Comparison of ENCODE assay signal across 32 mouse cellular contexts in the genomic region with DNA sequence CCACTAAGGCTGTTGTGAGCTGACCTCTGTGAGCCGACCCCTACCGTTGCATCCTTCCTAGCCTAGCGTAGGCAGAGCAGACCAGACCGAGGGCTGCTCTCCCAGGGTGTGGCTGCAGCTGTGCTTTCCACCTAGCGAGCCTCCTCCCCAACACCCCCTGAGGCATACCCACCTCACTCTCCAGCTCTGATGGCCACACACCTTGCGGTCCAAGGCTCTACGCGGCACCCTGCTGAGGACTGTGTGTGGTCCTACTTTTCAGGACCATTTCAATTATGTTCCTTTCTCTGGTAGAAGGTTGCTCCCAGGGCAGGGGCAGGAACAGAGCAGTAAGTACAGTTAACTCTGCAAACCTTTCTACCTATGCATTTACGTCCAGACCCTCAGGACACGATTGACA. TPM values are rescaled to one million over a fixed set of nuclear protein-coding genes. Genes with fewer than 3 reads are reported as not detected.
DNase-seq lines count a peak whose midpoint lies in the region; ATAC-seq and TF ChIP-seq lines count a peak whose summit lies in the region.
"Had no signal": no experiment of that assay in that cellular context is flagged by ENCODE, and none has a peak within 500 bp of the region (broad histone marks: within the 10 kb centered on the region; RNA-seq: fewer than 3 reads in every experiment).

No protein-coding gene starts in this region.

- H3K9me3 ChIP-seq in midbrain, embryonic 14.5 days (ENCODE audit: control insufficient read depth, low read length): no peaks in the 10 kb centered on the region
- no peaks in the 10 kb centered on the region for H3K9me3 ChIP-seq in midbrain, embryonic 15.5 days
- H3K9me3 ChIP-seq in ES-E14 (ENCODE audit: control insufficient read depth, insufficient read depth, low read depth, low read length): no peaks in the 10 kb centered on the region
- H3K9me3 ChIP-seq in limb, embryonic 10.5 days (replicated peaks): no peaks in the 10 kb centered on the region
- H3K9me3 ChIP-seq: embryonic facial prominence, embryonic 10.5 days; embryonic facial prominence, embryonic 15.5 days; heart, embryonic 13.5 days; hindbrain, embryonic 10.5 days; hindbrain, embryonic 15.5 days; megakaryocyte, embryonic 14.5 days; midbrain, embryonic 12.5 days; stomach, embryonic 15.5 days had no signal

- WGBS in midbrain, embryonic 14.5 days: 48% methylated on average over 10 of the region's 10 CpGs
- 48% methylated on average over 10 of the region's 10 CpGs for WGBS in midbrain, embryonic 15.5 days
- WGBS in limb, embryonic 10.5 days: 46% methylated on average over 10 of the region's 10 CpGs

- in situ Hi-C loops in ES-E14 (cut with MboI; ENCODE audit: low sequenced_read_pairs in 2 of 2, unreplicated experiment in 2 of 2): no loop called here

- no peak for DNase-seq in midbrain, embryonic 14.5 days
- peak; percentile 91 for DNase-seq in ES-E14 (ENCODE audit: low read depth, low spot score)
- DNase-seq in limb, embryonic 10.5 days (ENCODE audit: low spot score): no peak
- no peak for DNase-seq in left cerebral cortex, adult 18-20 months (ENCODE audit: low spot score in 2 of 2)
- DNase-seq: cerebellum, adult 2 months; cerebellum, postnatal 14 days; gastrocnemius, adult 2 months; gastrocnemius, postnatal 36 days; heart, postnatal 10 days; kidney, adult 18-20 months; kidney, postnatal 4 days; left cerebral cortex, postnatal 4 days; lung, postnatal 4 days; retina, postnatal 1 day; right cerebral cortex, postnatal 25 days; thymus, adult 2 months had no signal

- H3K36me3 ChIP-seq in midbrain, embryonic 14.5 days (ENCODE audit: control insufficient read depth, insufficient read depth, low read length): no peaks in the 10 kb centered on the region
- no peaks in the 10 kb centered on the region for H3K36me3 ChIP-seq in midbrain, embryonic 15.5 days (replicated peaks)
- no peaks in the 10 kb centered on the region for H3K36me3 ChIP-seq in ES-E14 (ENCODE audit: control insufficient read depth, insufficient read depth, low read length, poor library complexity, severe bottlenecking)
- no peaks in the 10 kb centered on the region for H3K36me3 ChIP-seq in limb, embryonic 10.5 days
- H3K36me3 ChIP-seq: embryonic facial prominence, embryonic 10.5 days; embryonic facial prominence, embryonic 15.5 days; heart, embryonic 13.5 days; hindbrain, embryonic 10.5 days; hindbrain, embryonic 15.5 days; midbrain, embryonic 12.5 days; stomach, embryonic 15.5 days had no signal

- no peak overlapping the region for H3K9ac ChIP-seq in midbrain, embryonic 14.5 days (replicated peaks; ENCODE audit: low read length)
- no peak overlapping the region for H3K9ac ChIP-seq in midbrain, embryonic 15.5 days
- no peak overlapping the region for H3K9ac ChIP-seq in ES-E14 (ENCODE audit: insufficient read depth, low read depth, low read length, poor library complexity, severe bottlenecking)
- H3K9ac ChIP-seq: embryonic facial prominence, embryonic 15.5 days; heart, embryonic 13.5 days; hindbrain, embryonic 15.5 days; midbrain, embryonic 12.5 days; stomach, embryonic 15.5 days had no signal

- no peak overlapping the region for H3K4me2 ChIP-seq in midbrain, embryonic 14.5 days (ENCODE audit: low read length)
- no peak overlapping the region for H3K4me2 ChIP-seq in midbrain, embryonic 15.5 days
- H3K4me2 ChIP-seq: hindbrain, embryonic 15.5 days; midbrain, embryonic 12.5 days; stomach, embryonic 15.5 days had no signal

- 0 out of 2 replicates have a peak, but pooled peaks cover 7% of the 10 kb centered on the region for H3K27me3 ChIP-seq in midbrain, embryonic 14.5 days (ENCODE audit: control insufficient read depth, insufficient read depth, low read length)
- no peaks in the 10 kb centered on the region; the same call in 1 of the 2 replicates for H3K27me3 ChIP-seq in midbrain, embryonic 15.5 days (replicated peaks)
- H3K27me3 ChIP-seq in limb, embryonic 10.5 days (ENCODE audit: low read depth, poor library complexity, severe bottlenecking): peaks cover 24% of the 10 kb centered on the region
- H3K27me3 ChIP-seq: CH12.LX; stomach, embryonic 15.5 days had no signal

- no peak overlapping the region for H3K27ac ChIP-seq in midbrain, embryonic 14.5 days (replicated peaks; ENCODE audit: low read depth, low read length)
- no peak overlapping the region for H3K27ac ChIP-seq in midbrain, embryonic 15.5 days
- 0 out of 2 replicates have a peak overlapping the region, but pooled peaks have one; percentile 37 for H3K27ac ChIP-seq in ES-E14 (ENCODE audit: insufficient read depth, low read depth, low read length, poor library complexity, severe bottlenecking)
- peak overlapping the region; percentile 64; the same call in 1 of the 2 replicates for H3K27ac ChIP-seq in limb, embryonic 10.5 days
- H3K27ac ChIP-seq: embryonic facial prominence, embryonic 10.5 days; embryonic facial prominence, embryonic 15.5 days; gastrocnemius, adult 2 months; heart, adult 2 months; heart, embryonic 13.5 days; hindbrain, embryonic 10.5 days; hindbrain, embryonic 15.5 days; kidney, postnatal 0 days; midbrain, embryonic 12.5 days; stomach, embryonic 15.5 days had no signal

- no peak overlapping the region for H3K4me3 ChIP-seq in midbrain, embryonic 14.5 days (replicated peaks; ENCODE audit: low read depth, low read length)
- H3K4me3 ChIP-seq in midbrain, embryonic 15.5 days: no peak overlapping the region
- H3K4me3 ChIP-seq in ES-E14 (ENCODE audit: insufficient read depth in 1 of 2, low read depth in 1 of 2, low read length in 2 of 2, poor library complexity in 1 of 2, severe bottlenecking in 1 of 2): no peak overlapping the region; a peak in 2 of 4 replicates
- no peak overlapping the region for H3K4me3 ChIP-seq in limb, embryonic 10.5 days
- H3K4me3 ChIP-seq: embryonic facial prominence, embryonic 10.5 days; embryonic facial prominence, embryonic 15.5 days; gastrocnemius, adult 2 months; heart, adult 2 months; heart, embryonic 13.5 days; hindbrain, embryonic 10.5 days; hindbrain, embryonic 15.5 days; megakaryocyte, embryonic 14.5 days; midbrain, embryonic 12.5 days; stomach, embryonic 15.5 days had no signal

- 0 out of 2 replicates have a peak, but pooled peaks have one; percentile 21 for ATAC-seq in midbrain, embryonic 14.5 days (ENCODE audit: low FRiP score, low TSS enrichment)
- no peak for ATAC-seq in midbrain, embryonic 15.5 days (replicated peaks)
- no peak for ATAC-seq in frontal cortex, adult (ENCODE audit: low TSS enrichment)
- ATAC-seq: forebrain, embryonic 14.5 days; inflammation-experienced regulatory T-cells, adult 6 months had no signal

- peaks cover 11% of the 10 kb centered on the region for H3K4me1 ChIP-seq in midbrain, embryonic 14.5 days (ENCODE audit: control insufficient read depth, insufficient read depth, low read length)
- H3K4me1 ChIP-seq in midbrain, embryonic 15.5 days: peaks cover 13% of the 10 kb centered on the region
- H3K4me1 ChIP-seq in ES-E14 (ENCODE audit: control insufficient read depth in 2 of 2, insufficient read depth in 2 of 2, low read length in 2 of 2, poor library complexity in 1 of 2): peaks cover 14 to 40% of the 10 kb centered on the region in 2 experiments
- H3K4me1 ChIP-seq in limb, embryonic 10.5 days: peaks cover 74% of the 10 kb centered on the region

TF ChIP-seq in ES-E14, 5 proteins besides CTCF, POLR2A, EP300 and RAD21:
- no peak for TF ChIP-seq ZC3H11A (IDR thresholded peaks at IDR 0.05; ENCODE audit: borderline replicate concordance, low read depth, low read length)
- TF ChIP-seq CHD2 (IDR thresholded peaks at IDR 0.05; ENCODE audit: low read depth, low read length): no peak
- TF ChIP-seq HCFC1 (IDR thresholded peaks at IDR 0.05; ENCODE audit: borderline replicate concordance, insufficient read depth, low read length): no peak
- no peak for TF ChIP-seq ZNF384 (IDR thresholded peaks at IDR 0.05; ENCODE audit: low read depth, low read length)
- TF ChIP-seq MAFK (IDR thresholded peaks at IDR 0.05; ENCODE audit: insufficient read depth, low read depth, low read length): no peak

RNA-seq across cellular contexts. Expression of gene Casc1, which starts 34.3 kb away (rescaled TPM):
- polyA plus RNA-seq in midbrain, embryonic 14.5 days (2014; fragmentation: Nextera tagmentation; extraction: Ambion mirVana): 0.46 and 0.69 TPM in 2 replicates
- 0.90 and 1.1 TPM in 2 replicates for polyA plus RNA-seq in midbrain, embryonic 15.5 days (2015; fragmentation: Nextera tagmentation; extraction: Ambion mirVana)
- 0.80 and 0.85 TPM in 2 replicates for total RNA-seq in ES-E14 (2012; rRNA removed)
- polyA plus RNA-seq in limb, embryonic 10.5 days (2016; fragmentation: Nextera tagmentation; extraction: Ambion mirVana): 0.18 and 0.31 TPM in 2 replicates
- 1 to 10 TPM; 1.0 to 1.3 TPM for total RNA-seq in left cerebral cortex, adult 18-20 months (2021)
- polyA plus RNA-seq: liver, adult 2 months had no signal

RNA-seq across cellular contexts. Expression of gene Etfrf1, which starts 34.5 kb away (rescaled TPM):
- polyA plus RNA-seq in midbrain, embryonic 14.5 days (2014; fragmentation: Nextera tagmentation; extraction: Ambion mirVana): 29.2 and 30.6 TPM in 2 replicates
- 24.2 and 26.4 TPM in 2 replicates for polyA plus RNA-seq in midbrain, embryonic 15.5 days (2015; fragmentation: Nextera tagmentation; extraction: Ambion mirVana)
- total RNA-seq in ES-E14 (2012; rRNA removed): 11.4 and 12.9 TPM in 2 replicates
- 25.0 and 30.8 TPM in 2 replicates for polyA plus RNA-seq in limb, embryonic 10.5 days (2016; fragmentation: Nextera tagmentation; extraction: Ambion mirVana)
- total RNA-seq in left cerebral cortex, adult 18-20 months (2021): 10 to 100 TPM; 23.0 to 24.8 TPM

Comparison
In these comparisons a context has a peak if more than half of its experiments do, and no peak if none do; other contexts are left out.
1. H3K27ac ChIP-seq: peak in ES-E14 (single experiment) and limb, embryonic 10.5 days (single experiment); none in midbrain, embryonic 14.5 days (single experiment) and midbrain, embryonic 15.5 days (single experiment).